In genomic region chr2:147372947-147373666, GRCm38 (mm10) we compare ENCODE assay signal across 15 mouse cellular contexts. TPM values are rescaled to one million over a fixed set of nuclear protein-coding genes. Genes with fewer than 3 reads are reported as not detected.
A peak's percentile ranks its signal among the peaks of the same experiment; 100 is the strongest.
DNase-seq lines count a peak whose midpoint lies in the region; ATAC-seq and TF ChIP-seq lines count a peak whose summit lies in the region.
"Had no signal": no experiment of that assay in that cellular context is flagged by ENCODE, and none has a peak within 500 bp of the region (broad histone marks: within the 10 kb centered on the region; RNA-seq: fewer than 3 reads in every experiment).

No protein-coding gene starts in this region.

- under 1% methylated on average over 28 of the region's 28 CpGs for WGBS in hindbrain, embryonic 10.5 days
- WGBS in hindbrain, embryonic 13.5 days, result under 1% methylated on average over 28 of the region's 28 CpGs
- 4% methylated on average over 28 of the region's 28 CpGs for WGBS in embryonic facial prominence, embryonic 13.5 days

- peaks cover 95% of the 10 kb centered on the region for H3K27me3 ChIP-seq in hindbrain, embryonic 10.5 days (ENCODE audit: insufficient read depth, poor library complexity, severe bottlenecking)
- H3K27me3 ChIP-seq in hindbrain, embryonic 13.5 days, result peaks cover 92% of the 10 kb centered on the region
- H3K27me3 ChIP-seq in ES-Bruce4 (ENCODE audit: control insufficient read depth, insufficient read depth, low read length, poor library complexity, severe bottlenecking), result peaks cover 7% of the 10 kb centered on the region
- H3K27me3 ChIP-seq in embryonic facial prominence, embryonic 13.5 days, result peaks cover 91% of the 10 kb centered on the region

- intact Hi-C loops in left cerebral cortex, postnatal 10 days (cut with DNase I), result loop anchor here (5.0 kb wide), 1 partner anchor 659 kb away; no protein-coding TSS in a partner anchor

- H3K4me2 ChIP-seq in hindbrain, embryonic 13.5 days, result no peak overlapping the region
- H3K4me2 ChIP-seq in embryonic facial prominence, embryonic 13.5 days, result peak overlapping the region; percentile 28; the same call in 1 of the 2 replicates
- H3K4me2 ChIP-seq: stomach, embryonic 15.5 days had no signal

- no peaks in the 10 kb centered on the region for H3K36me3 ChIP-seq in hindbrain, embryonic 10.5 days
- H3K36me3 ChIP-seq in hindbrain, embryonic 13.5 days, result no peaks in the 10 kb centered on the region
- H3K36me3 ChIP-seq in ES-Bruce4 (ENCODE audit: control insufficient read depth, insufficient read depth, low read length, poor library complexity, severe bottlenecking), result no peaks in the 10 kb centered on the region
- no peaks in the 10 kb centered on the region for H3K36me3 ChIP-seq in embryonic facial prominence, embryonic 13.5 days
- H3K36me3 ChIP-seq: stomach, embryonic 15.5 days had no signal

- H3K4me1 ChIP-seq in hindbrain, embryonic 10.5 days (replicated peaks), result peaks cover 11% of the 10 kb centered on the region
- peaks cover 3% of the 10 kb centered on the region for H3K4me1 ChIP-seq in hindbrain, embryonic 13.5 days (replicated peaks)
- no peaks in the 10 kb centered on the region for H3K4me1 ChIP-seq in ES-Bruce4 (ENCODE audit: control insufficient read depth, insufficient read depth, low read length)
- peaks cover 17% of the 10 kb centered on the region for H3K4me1 ChIP-seq in embryonic facial prominence, embryonic 13.5 days
- H3K4me1 ChIP-seq: stomach, embryonic 15.5 days had no signal

- no peak for TF ChIP-seq CTCF in ES-Bruce4 (IDR thresholded peaks at IDR 0.05; ENCODE audit: low read depth, low read length)

- peak; percentile 60 for DNase-seq in hindbrain, embryonic 10.5 days (ENCODE audit: low spot score)
- DNase-seq in ovary, postnatal 36 days (ENCODE audit: low spot score), result no peak
- DNase-seq in left cerebral cortex, postnatal 10 days (ENCODE audit: extremely low spot score in 1 of 2, low spot score in 2 of 2), result no peak
- no peak for DNase-seq in urinary bladder, postnatal 4 days (ENCODE audit: low spot score in 2 of 2)
- DNase-seq: cerebellum, postnatal 14 days; kidney, adult 2 months; right cerebral cortex, postnatal 25 days had no signal

- no peak for ATAC-seq in hindbrain, embryonic 13.5 days (ENCODE audit: low FRiP score)
- ATAC-seq in embryonic facial prominence, embryonic 13.5 days (ENCODE audit: insufficient number of reproducible peaks, insufficient read depth, low FRiP score, low TSS enrichment, low read depth), result no peak
- ATAC-seq in megakaryocyte-erythroid progenitor cell, adult 5-6 weeks (replicated peaks; ENCODE audit: low FRiP score, low TSS enrichment, poor library complexity, severe bottlenecking), result peak; percentile 37; the same call in 1 of the 2 replicates

- no peaks in the 10 kb centered on the region for H3K9me3 ChIP-seq in hindbrain, embryonic 10.5 days
- no peaks in the 10 kb centered on the region for H3K9me3 ChIP-seq in hindbrain, embryonic 13.5 days
- H3K9me3 ChIP-seq in ES-Bruce4 (replicated peaks; ENCODE audit: control insufficient read depth, insufficient read depth, low read length, poor library complexity, severe bottlenecking), result no peaks in the 10 kb centered on the region
- no peaks in the 10 kb centered on the region for H3K9me3 ChIP-seq in embryonic facial prominence, embryonic 13.5 days
- H3K9me3 ChIP-seq: stomach, embryonic 15.5 days had no signal

- H3K9ac ChIP-seq in hindbrain, embryonic 13.5 days, result no peak overlapping the region
- no peak overlapping the region for H3K9ac ChIP-seq in ES-Bruce4 (ENCODE audit: low read depth, poor library complexity, severe bottlenecking)
- H3K9ac ChIP-seq in embryonic facial prominence, embryonic 13.5 days, result 0 out of 2 replicates have a peak overlapping the region, but pooled peaks have one; percentile 51
- H3K9ac ChIP-seq: stomach, embryonic 15.5 days had no signal

- no peak overlapping the region for H3K27ac ChIP-seq in hindbrain, embryonic 10.5 days
- H3K27ac ChIP-seq in hindbrain, embryonic 13.5 days, result no peak overlapping the region
- H3K27ac ChIP-seq in ES-Bruce4 (ENCODE audit: insufficient read depth, low read length), result no peak overlapping the region
- no peak overlapping the region for H3K27ac ChIP-seq in embryonic facial prominence, embryonic 13.5 days
- H3K27ac ChIP-seq: stomach, embryonic 15.5 days had no signal

- peak overlapping the region; percentile 20 for H3K4me3 ChIP-seq in hindbrain, embryonic 10.5 days
- no peak overlapping the region for H3K4me3 ChIP-seq in hindbrain, embryonic 13.5 days
- peak overlapping the region; percentile 14 for H3K4me3 ChIP-seq in ES-Bruce4 (ENCODE audit: low read depth, low read length)
- H3K4me3 ChIP-seq in embryonic facial prominence, embryonic 13.5 days, result peak overlapping the region; percentile 6; the same call in 1 of the 2 replicates
- H3K4me3 ChIP-seq: myocyte; stomach, embryonic 15.5 days had no signal

- no peak for TF ChIP-seq EP300 in ES-Bruce4 (IDR thresholded peaks at IDR 0.05; ENCODE audit: insufficient read depth, low read depth, low read length)

- TF ChIP-seq POLR2A in ES-Bruce4 (IDR thresholded peaks at IDR 0.05; ENCODE audit: insufficient read depth, low read length), result no peak

RNA-seq across cellular contexts. Expression of gene Pax1, which starts 11.4 kb away (rescaled TPM):
- 0.96 and 1.6 TPM in 2 replicates for polyA plus RNA-seq in hindbrain, embryonic 10.5 days (2016; fragmentation: Nextera tagmentation; extraction: Ambion mirVana)
- 0.12 TPM in 1 of 2 replicates, not detected in the other for polyA plus RNA-seq in hindbrain, embryonic 13.5 days (2015; fragmentation: Nextera tagmentation; extraction: Ambion mirVana)
- polyA plus RNA-seq in ES-Bruce4 (2011; ENCODE audit: insufficient read depth, insufficient read length, low read depth, missing spikeins), result not detected in 2 replicates
- polyA plus RNA-seq in embryonic facial prominence, embryonic 13.5 days (2015; fragmentation: Nextera tagmentation; extraction: Ambion mirVana), result 13.5 and 17.8 TPM in 2 replicates
- total RNA-seq in megakaryocyte-erythroid progenitor cell, adult 5-6 weeks (2014; fragmentation: Nextera tagmentation), result not detected in 2 replicates
- total RNA-seq in megakaryocyte-erythroid progenitor cell, adult 5-6 weeks (2017), result not detected in 2 replicates
- not detected for total RNA-seq in left cerebral cortex, postnatal 10 days (2021)
- polyA plus RNA-seq: heart, embryonic 14.5 days; liver, embryonic 16.5 days; myocyte; stomach, embryonic 15.5 days had no signal
